ENCODE assay signal across 9 mouse cellular contexts in the genomic region with DNA sequence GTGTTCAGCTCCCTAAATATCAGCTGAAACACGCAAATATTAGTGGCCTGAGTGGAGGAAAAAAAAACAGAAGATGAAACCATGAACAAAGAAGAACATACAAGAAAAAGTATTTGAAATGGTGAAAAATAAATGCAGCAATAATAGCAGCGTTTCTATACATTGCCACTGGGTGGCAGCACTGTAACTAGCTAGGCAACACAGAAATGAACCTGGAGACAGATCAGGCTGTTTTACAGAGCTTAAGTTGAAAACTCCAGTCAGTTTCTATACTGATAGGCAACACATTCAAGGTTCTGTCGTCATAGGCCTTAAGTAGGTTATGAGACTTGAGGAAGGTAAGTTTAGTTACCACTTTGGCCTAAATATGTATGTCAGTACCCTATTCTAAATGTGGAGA. TPM values are rescaled to one million over a fixed set of nuclear protein-coding genes. Genes with fewer than 3 reads are reported as not detected.
DNase-seq lines count a peak whose midpoint lies in the region; TF ChIP-seq lines count a peak whose summit lies in the region.
"Had no signal": no experiment of that assay in that cellular context is flagged by ENCODE, and none has a peak within 500 bp of the region (broad histone marks: within the 10 kb centered on the region; RNA-seq: fewer than 3 reads in every experiment).

No protein-coding gene starts in this region.

- H3K27ac ChIP-seq in gastrocnemius, adult 2 months, result no peak overlapping the region
- H3K27ac ChIP-seq: heart, embryonic 15.5 days had no signal

- intact Hi-C loops in gastrocnemius, adult 2 months (cut with DNase I), result loop anchor here (5.0 kb wide), 1 partner anchor 155 kb away; no protein-coding TSS in a partner anchor
- intact Hi-C loops in gastrocnemius, postnatal 36 days (cut with DNase I), result loop anchor here (2.0 kb wide), 1 partner anchor 154 kb away; no protein-coding TSS in a partner anchor

- no peak overlapping the region for H3K4me3 ChIP-seq in gastrocnemius, adult 2 months
- H3K4me3 ChIP-seq: heart, embryonic 15.5 days had no signal

- TF ChIP-seq CTCF in gastrocnemius, adult 2 months (IDR thresholded peaks at IDR 0.05), result peak; percentile 75

- peak; percentile 24 for DNase-seq in gastrocnemius, adult 2 months
- no peak for DNase-seq in gastrocnemius, postnatal 36 days
- peak; percentile 22 for DNase-seq in urinary bladder, postnatal 14 days (ENCODE audit: low spot score)
- no peak for DNase-seq in urinary bladder, postnatal 4 days (ENCODE audit: low spot score in 2 of 2)
- DNase-seq in embryo, embryonic 11 days, result peak; percentile 67
- DNase-seq in kidney, postnatal 14 days, result peak; percentile 42
- peak; percentile 59 for DNase-seq in lung, postnatal 36 days
- peak; percentile 43 for DNase-seq in thymus, postnatal 25 days

RNA-seq across cellular contexts. Expression of gene Acsl4, which starts 17.9 kb away (rescaled TPM):
- total RNA-seq in gastrocnemius, adult 2 months (2021), result 10 to 100 TPM; 16.7 to 23.3 TPM
- 10 to 100 TPM; 20.5 to 20.9 TPM for total RNA-seq in gastrocnemius, postnatal 36 days (2021)

Comparison
In these comparisons a context has a peak if more than half of its experiments do, and no peak if none do; other contexts are left out.
1. DNase-seq: peak in gastrocnemius, adult 2 months (single experiment), urinary bladder, postnatal 14 days (single experiment), embryo, embryonic 11 days (single experiment), kidney, postnatal 14 days (single experiment), lung, postnatal 36 days (single experiment) and thymus, postnatal 25 days (single experiment); none in gastrocnemius, postnatal 36 days (0 of 2) and urinary bladder, postnatal 4 days (0 of 2).